Mouse (Mus musculus) MEL (cell line): ENCODE measurements at regions not wholly inside any gene's neighbourhood (a gene's known extent, or its start where the extent isn't known, plus 50 kb on each side); places are given as distances from the start of the nearest gene placed in this dataset.

Experiments used
- CTCF ChIP-seq, 3 experiments: IDR thresholded peaks in 2 of 3; conservative IDR thresholded peaks in 1 of 3; 2 replicates each; pipeline ENCODE4 v1.5.1; 2011 to 2012; ENCODE audit warnings: low read length in 3 of 3, low read depth in 2 of 3, mild to moderate bottlenecking in 2 of 3, improper control_type of control experiment in 1 of 3, inconsistent platforms in 1 of 3, mixed read lengths in 1 of 3, moderate library complexity in 1 of 3; ENCODE audit not compliant: control insufficient read depth in 1 of 3, insufficient read depth in 1 of 3, poor library complexity in 1 of 3, severe bottlenecking in 1 of 3
- MAX ChIP-seq: IDR thresholded peaks from 2 replicates; pipeline ENCODE4 v1.6.1; 2011; ENCODE audit warnings: low read length, improper control_type of control experiment
- MXI1 ChIP-seq: IDR thresholded peaks from 2 replicates; pipeline ENCODE4 v1.6.1; 2011; ENCODE audit warnings: mild to moderate bottlenecking, low read depth, low read length, improper control_type of control experiment

DNA sequence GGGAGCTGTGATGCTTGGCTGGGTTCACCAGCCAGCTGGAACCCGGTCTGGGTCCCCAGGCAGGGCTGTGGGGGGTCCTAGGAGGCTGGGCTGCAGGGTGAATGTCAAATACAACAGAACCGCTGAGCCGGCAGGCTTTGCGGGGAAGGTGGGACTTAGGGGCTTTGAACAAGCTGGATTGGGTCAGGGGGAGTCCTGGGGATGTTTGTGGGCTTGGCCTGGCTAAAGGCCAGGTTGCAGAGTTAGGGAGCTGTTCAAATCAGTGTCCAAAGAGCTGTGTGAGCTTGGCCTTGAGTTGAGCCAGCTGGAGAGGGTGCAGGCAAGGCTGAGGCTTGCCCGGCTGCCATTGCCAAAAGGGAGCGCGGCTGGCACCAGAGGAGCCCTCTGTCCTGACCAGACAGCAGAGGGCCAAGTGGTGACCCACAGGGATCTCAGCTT is 79.3 kb upstream of the Mvb12b start:
- TF ChIP-seq CTCF (IDR thresholded peaks at IDR 0.05 in 2 of 3, conservative IDR thresholded peaks at IDR 0.05 in 1 of 3; ENCODE audit: control insufficient read depth in 1 of 3, insufficient read depth in 1 of 3, low read depth in 2 of 3, low read length in 3 of 3, poor library complexity in 1 of 3, severe bottlenecking in 1 of 3), result no peak
- no peak for TF ChIP-seq MAX
- no peak for TF ChIP-seq MXI1
